Mouse (Mus musculus) lung, embryonic 15.5 days (tissue): Measurements from ENCODE around the gene Mydgf. TPM values are rescaled to one million over a fixed set of nuclear protein-coding genes. Genes with fewer than 3 reads are reported as not detected.

Experiments
- ATAC-seq: fragments of 200-750 bp; cut with Nextera tagmentation; 2 replicates; pipeline ENCODE4 v1.8.0; 2017; ENCODE audit warnings: moderate number of reproducible peaks, borderline replicate concordance; ENCODE audit not compliant: low FRiP score, low TSS enrichment; ENCODE audit errors: extremely low read depth
- H3K27ac ChIP-seq: fragments of 300-500 bp; sonication (generic); 2 replicates; pipeline ENCODE4 v1.5.1; 2015; ENCODE audit warnings: moderate library complexity, mild to moderate bottlenecking, inconsistent platforms
- H3K27me3 ChIP-seq: fragments of 300-500 bp; sonication (generic); 2 replicates; pipeline ENCODE4 v1.6.1; 2015; ENCODE audit warnings: inconsistent platforms
- H3K36me3 ChIP-seq: fragments of 300-500 bp; sonication (generic); 2 replicates; pipeline ENCODE4 v1.6.1; 2015; ENCODE audit warnings: inconsistent platforms
- H3K4me1 ChIP-seq: fragments of 300-500 bp; sonication (generic); 2 replicates; pipeline ENCODE4 v1.6.1; 2015; ENCODE audit warnings: inconsistent platforms
- H3K4me2 ChIP-seq: fragments of 300-500 bp; sonication (generic); 2 replicates; pipeline ENCODE4 v1.6.1; 2015; ENCODE audit warnings: inconsistent platforms, mild to moderate bottlenecking, moderate library complexity
- H3K4me3 ChIP-seq: fragments of 300-500 bp; sonication (generic); 2 replicates; pipeline ENCODE4 v1.5.1; 2015; ENCODE audit warnings: mild to moderate bottlenecking, inconsistent platforms
- H3K9ac ChIP-seq: fragments of 300-500 bp; sonication (generic); 2 replicates; pipeline ENCODE4 v1.6.1; 2015; ENCODE audit warnings: inconsistent platforms
- H3K9me3 ChIP-seq: fragments of 300-500 bp; sonication (generic); 2 replicates; pipeline ENCODE4 v1.6.1; 2016; ENCODE audit warnings: inconsistent platforms
- WGBS: fragments of 180-500 bp; shearing (Covaris S2); methylation state at CpG from one replicate; pipeline ENCODE4 v1.1.7; 2015; 5-methylcytosine and 5-hydroxymethylcytosine counted together
- polyA plus RNA-seq: library from polyadenylated mRNA; unstranded; fragments of >200 nt; fragmentation: Nextera tagmentation; extraction: Ambion mirVana; gene quantifications from 2 replicates; pipeline ENCODE4 v1.2.1, GENCODE M21; 2015

Mydgf gene
- 103 TPM in 2 replicates for polyA plus RNA-seq

DNA sequence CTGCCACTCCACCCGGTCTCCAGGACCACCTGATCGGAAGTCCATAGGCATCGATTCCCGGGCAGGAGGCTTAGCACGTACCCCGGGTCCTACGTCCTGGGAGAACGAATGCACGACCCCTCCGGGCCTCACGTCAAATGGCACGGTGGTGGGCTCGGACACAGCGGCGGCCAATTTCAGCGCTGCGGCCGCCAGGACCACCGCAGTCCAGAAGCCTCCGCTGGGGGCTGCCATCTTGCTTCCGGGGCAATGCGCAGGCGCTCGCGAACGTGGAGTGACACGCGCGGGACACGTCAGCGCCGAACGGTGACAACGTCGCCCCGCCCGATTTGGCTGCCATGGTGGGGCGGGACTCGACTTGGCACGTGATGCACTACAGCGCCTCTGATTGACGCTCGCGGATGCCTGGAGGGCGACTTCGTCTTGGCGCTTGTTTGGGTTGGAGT is at the start of gene Mydgf:
Gene Mydgf (minus strand): TSS at position 263 of the 446 bp plus-strand sequence.
- Histone ChIP-seq H3K9me3 (no peaks in the 10 kb centered on the region), H3K4me2 (peak within 1 kb of the TSS; percentile 80), H3K4me3 (peak within 1 kb of the TSS; percentile 79), H3K27me3 (no peaks in the 10 kb centered on the region), H3K4me1 (peaks cover 33% of the 10 kb centered on the region), H3K9ac (peak within 1 kb of the TSS; percentile 73), H3K36me3 (peaks cover 51% of the 10 kb centered on the region), H3K27ac (peak within 1 kb of the TSS; percentile 84)
- WGBS: under 1% methylated on average over 47 of the region's 47 CpGs
- peak; percentile 88 for ATAC-seq

GRCm38 (mm10) chr17:56233389-56233788 is 49.7 kb upstream of the Mydgf start:
- Histone ChIP-seq H3K36me3 (no peaks in the 10 kb centered on the region), H3K4me2 (no peak overlapping the region), H3K9ac (no peak overlapping the region), H3K4me1 (no peaks in the 10 kb centered on the region), H3K27ac (no peak overlapping the region), H3K4me3 (no peak overlapping the region), H3K27me3 (no peaks in the 10 kb centered on the region), H3K9me3 (no peaks in the 10 kb centered on the region)
- ATAC-seq: no peak
- 56% methylated on average over 8 of the region's 8 CpGs for WGBS

DNA sequence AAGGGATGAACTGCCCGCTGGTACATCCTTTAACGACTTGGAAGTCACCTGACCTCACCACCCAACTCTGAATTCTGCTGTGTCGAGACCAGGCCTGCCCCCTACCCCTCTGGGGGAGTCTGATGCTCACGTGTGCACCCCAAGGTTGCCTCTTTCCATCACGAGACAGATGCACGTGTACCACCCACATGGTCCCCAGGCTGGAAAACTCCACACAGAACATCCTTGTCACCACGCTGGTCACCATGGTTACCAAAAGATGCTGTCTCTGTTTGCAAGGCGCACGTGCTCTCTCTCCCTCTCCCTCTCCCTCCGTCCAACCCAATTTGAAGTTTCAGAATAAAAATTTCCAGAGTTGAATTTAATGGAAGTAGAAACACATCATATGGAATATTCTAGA is 46.2 kb upstream of the Mydgf start:
- Histone ChIP-seq H3K27ac (no peak overlapping the region), H3K4me2 (no peak overlapping the region), H3K4me1 (no peaks in the 10 kb centered on the region), H3K4me3 (no peak overlapping the region), H3K9me3 (no peaks in the 10 kb centered on the region), H3K9ac (no peak overlapping the region), H3K36me3 (no peaks in the 10 kb centered on the region), H3K27me3 (no peaks in the 10 kb centered on the region)
- 52% methylated on average over 10 of the region's 10 CpGs for WGBS
- ATAC-seq: no peak

- H3K4me1 ChIP-seq: no peaks in the 10 kb centered on the region
- no peak overlapping the region for H3K4me2 ChIP-seq
- no peaks in the 10 kb centered on the region for H3K27me3 ChIP-seq
- H3K9ac ChIP-seq: no peak overlapping the region
- no peaks in the 10 kb centered on the region for H3K9me3 ChIP-seq
- H3K36me3 ChIP-seq: no peaks in the 10 kb centered on the region
- no peak for ATAC-seq
- H3K4me3 ChIP-seq: no peak overlapping the region
- no peak overlapping the region for H3K27ac ChIP-seq
- 65% methylated on average over 3 of the region's 3 CpGs for WGBS
Observed at GRCm38 (mm10) chr17:56226566-56226965, 42.8 kb upstream of the Mydgf start.

DNA sequence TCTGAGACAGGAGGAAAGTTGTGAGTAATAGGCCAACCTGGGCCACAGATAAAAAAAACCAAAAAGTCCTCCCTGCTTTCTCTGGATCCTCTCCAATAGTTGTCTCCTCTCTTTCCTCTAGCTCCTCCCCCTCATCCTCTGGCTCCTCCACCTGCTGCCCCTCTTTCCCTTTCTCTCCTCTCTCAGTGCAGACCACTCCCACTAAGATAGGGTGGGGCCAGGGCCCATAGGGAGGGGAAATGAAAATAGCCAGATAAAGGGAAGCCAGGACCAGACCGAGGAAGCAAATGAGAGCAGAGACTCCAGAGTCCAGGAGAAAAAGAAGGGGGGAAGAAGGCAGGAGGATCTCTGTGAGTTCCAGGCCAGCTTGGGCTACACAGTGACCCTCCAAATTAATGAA is 41.2 kb upstream of the Mydgf start:
- no peaks in the 10 kb centered on the region for H3K36me3 ChIP-seq
- 0 out of 2 replicates have a peak, but pooled peaks cover 2% of the 10 kb centered on the region for H3K4me1 ChIP-seq
- no peak overlapping the region for H3K27ac ChIP-seq
- H3K9ac ChIP-seq: no peak overlapping the region
- 41% methylated on average over 1 of the region's 1 CpGs for WGBS
- no peak overlapping the region for H3K4me3 ChIP-seq
- H3K27me3 ChIP-seq: no peaks in the 10 kb centered on the region
- H3K4me2 ChIP-seq: no peak overlapping the region
- no peaks in the 10 kb centered on the region for H3K9me3 ChIP-seq
- ATAC-seq: no peak

DNA sequence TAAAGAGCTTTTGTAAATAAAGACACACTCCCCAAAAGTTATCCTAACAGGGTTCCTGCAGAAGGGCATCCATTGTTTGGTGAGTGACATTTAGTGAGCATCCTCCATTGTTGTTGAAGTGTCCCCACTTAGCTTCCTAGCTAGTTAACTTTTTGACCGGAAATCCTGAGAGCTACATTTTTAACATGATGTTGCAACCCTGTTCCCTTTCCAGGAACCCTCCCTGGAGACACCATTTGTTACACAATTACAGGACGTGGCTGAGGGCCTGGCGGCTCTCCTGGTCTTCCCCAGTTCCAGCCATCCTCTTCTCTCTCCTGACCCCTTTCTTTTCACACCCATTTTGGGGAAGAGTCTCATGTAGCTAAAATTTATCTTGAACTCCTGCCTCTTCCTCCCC is 36.1 kb upstream of the Mydgf start:
- Histone ChIP-seq H3K4me3 (0 out of 2 replicates have a peak overlapping the region, but pooled peaks have one; percentile 87), H3K9me3 (no peaks in the 10 kb centered on the region), H3K4me2 (peak overlapping the region; percentile 77), H3K27ac (peak overlapping the region; percentile 90; the same call in 1 of the 2 replicates), H3K36me3 (no peaks in the 10 kb centered on the region), H3K9ac (no peak overlapping the region), H3K4me1 (peaks cover 23% of the 10 kb centered on the region), H3K27me3 (no peaks in the 10 kb centered on the region)
- 18% methylated on average over 3 of the region's 3 CpGs for WGBS
- ATAC-seq: no peak

DNA sequence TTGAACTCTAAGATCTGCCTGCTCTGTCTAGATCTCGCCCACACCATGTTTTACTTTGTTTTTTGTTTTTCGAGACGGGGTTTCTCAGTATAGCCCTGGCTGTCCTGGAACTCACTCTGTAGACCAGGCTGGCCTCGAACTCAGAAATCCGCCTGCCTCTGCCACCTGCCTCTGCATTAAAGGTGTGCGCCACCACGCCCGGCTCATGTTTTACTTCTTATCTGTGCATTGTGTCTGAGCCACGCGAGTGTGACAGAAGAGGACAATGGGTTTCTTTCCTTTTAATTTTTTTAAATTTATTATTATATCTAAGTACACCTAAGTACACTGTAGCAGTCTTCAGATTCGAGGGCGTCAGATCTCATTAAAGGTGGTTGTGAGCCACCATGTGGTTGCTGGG is 35.5 kb upstream of the Mydgf start:
- H3K4me1 ChIP-seq: peaks cover 23% of the 10 kb centered on the region
- H3K9me3 ChIP-seq: no peaks in the 10 kb centered on the region
- no peaks in the 10 kb centered on the region for H3K36me3 ChIP-seq
- H3K27me3 ChIP-seq: no peaks in the 10 kb centered on the region
- H3K4me2 ChIP-seq: peak overlapping the region; percentile 77
- ATAC-seq: no peak
- peak overlapping the region; percentile 86 for H3K9ac ChIP-seq
- 35% methylated on average over 12 of the region's 12 CpGs for WGBS
- H3K4me3 ChIP-seq: peak overlapping the region; percentile 87
- H3K27ac ChIP-seq: peak overlapping the region; percentile 90

- peak; percentile 99 for ATAC-seq
- WGBS: under 1% methylated on average over 78 of the region's 78 CpGs
Observed at GRCm38 (mm10) chr17:56218377-56219191, 34.9 kb upstream of the Mydgf start, which contains the start of gene Dpp9. Gene Dpp9, minus strand, starts transcription at chr17:56218905.

DNA sequence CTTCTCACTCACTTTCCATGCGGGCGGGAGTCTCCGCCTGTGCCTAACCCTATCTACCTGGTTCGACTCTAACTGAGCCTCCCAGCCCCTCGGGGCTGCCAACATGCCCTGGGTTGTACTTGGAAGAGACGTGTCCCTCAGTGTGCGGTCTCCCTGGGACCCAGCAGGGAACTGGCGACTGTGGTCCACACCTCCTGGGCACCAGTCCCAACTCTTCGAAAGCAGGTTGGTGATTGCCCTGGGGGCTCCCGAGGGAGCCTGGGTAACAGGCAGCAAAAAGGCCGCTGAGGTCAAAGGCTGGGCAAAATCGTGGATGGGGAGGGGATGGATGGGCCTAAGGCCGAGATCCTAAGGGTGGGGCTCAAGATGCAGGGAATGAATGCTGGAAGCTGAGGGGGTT is 34.0 kb upstream of the Mydgf start:
- no peak overlapping the region for H3K27ac ChIP-seq
- H3K4me1 ChIP-seq: peaks cover 28% of the 10 kb centered on the region
- H3K4me3 ChIP-seq: peak overlapping the region; percentile 87
- WGBS: 61% methylated on average over 13 of the region's 13 CpGs
- no peaks in the 10 kb centered on the region for H3K9me3 ChIP-seq
- H3K9ac ChIP-seq: peak overlapping the region; percentile 86
- H3K27me3 ChIP-seq: no peaks in the 10 kb centered on the region
- H3K4me2 ChIP-seq: peak overlapping the region; percentile 77
- no peaks in the 10 kb centered on the region for H3K36me3 ChIP-seq
- ATAC-seq: no peak

More at GRCm38 (mm10) chr17:56218377-56219191, 34.9 kb upstream of the Mydgf start, which contains the start of gene Dpp9:
- H3K4me2 ChIP-seq: peak within 1 kb of the TSS; percentile 77
- peak within 1 kb of the TSS; percentile 90 for H3K27ac ChIP-seq
- no peaks in the 10 kb centered on the region for H3K9me3 ChIP-seq
- peak within 1 kb of the TSS; percentile 86 for H3K9ac ChIP-seq
- H3K4me1 ChIP-seq: peaks cover 23% of the 10 kb centered on the region
- H3K36me3 ChIP-seq: no peaks in the 10 kb centered on the region
- peak within 1 kb of the TSS; percentile 87 for H3K4me3 ChIP-seq
- no peaks in the 10 kb centered on the region for H3K27me3 ChIP-seq

- no peak overlapping the region for H3K9ac ChIP-seq
- H3K4me2 ChIP-seq: no peak overlapping the region
- H3K36me3 ChIP-seq: peaks cover 27% of the 10 kb centered on the region
- 94% methylated on average over 1 of the region's 1 CpGs for WGBS
- H3K27me3 ChIP-seq: no peaks in the 10 kb centered on the region
- ATAC-seq: no peak
- H3K4me1 ChIP-seq: peaks cover 28% of the 10 kb centered on the region
- no peak overlapping the region for H3K4me3 ChIP-seq
- H3K9me3 ChIP-seq: no peaks in the 10 kb centered on the region
- no peak overlapping the region for H3K27ac ChIP-seq
Observed at GRCm38 (mm10) chr17:56214229-56214628, 30.5 kb upstream of the Mydgf start.

GRCm38 (mm10) chr17:56212676-56213075 is 29.0 kb upstream of the Mydgf start:
- Histone ChIP-seq H3K4me2 (no peak overlapping the region), H3K27me3 (no peaks in the 10 kb centered on the region), H3K27ac (peak overlapping the region; percentile 42), H3K9me3 (no peaks in the 10 kb centered on the region), H3K4me1 (peaks cover 20% of the 10 kb centered on the region), H3K4me3 (no peak overlapping the region), H3K9ac (no peak overlapping the region), H3K36me3 (peaks cover 42% of the 10 kb centered on the region)
- WGBS: 22% methylated on average over 6 of the region's 6 CpGs
- ATAC-seq: no peak

GRCm38 (mm10) chr17:56211090-56211489 is 27.4 kb upstream of the Mydgf start:
- H3K36me3 ChIP-seq: peaks cover 51% of the 10 kb centered on the region
- H3K4me2 ChIP-seq: no peak overlapping the region
- no peak for ATAC-seq
- no peak overlapping the region for H3K9ac ChIP-seq
- H3K27me3 ChIP-seq: no peaks in the 10 kb centered on the region
- H3K4me3 ChIP-seq: no peak overlapping the region
- H3K9me3 ChIP-seq: no peaks in the 10 kb centered on the region
- H3K27ac ChIP-seq: no peak overlapping the region
- WGBS: 51% methylated on average over 2 of the region's 2 CpGs
- H3K4me1 ChIP-seq: peaks cover 13% of the 10 kb centered on the region
